Mouse (Mus musculus): ENCODE results near the gene Hic1. TPM values are rescaled to one million over a fixed set of nuclear protein-coding genes. Genes with fewer than 3 reads are reported as not detected.

Gene Hic1
- polyA plus RNA-seq (2014; fragmentation: Nextera tagmentation; extraction: Ambion mirVana) = 3.2 and 3.6 TPM in 2 replicates

DNA sequence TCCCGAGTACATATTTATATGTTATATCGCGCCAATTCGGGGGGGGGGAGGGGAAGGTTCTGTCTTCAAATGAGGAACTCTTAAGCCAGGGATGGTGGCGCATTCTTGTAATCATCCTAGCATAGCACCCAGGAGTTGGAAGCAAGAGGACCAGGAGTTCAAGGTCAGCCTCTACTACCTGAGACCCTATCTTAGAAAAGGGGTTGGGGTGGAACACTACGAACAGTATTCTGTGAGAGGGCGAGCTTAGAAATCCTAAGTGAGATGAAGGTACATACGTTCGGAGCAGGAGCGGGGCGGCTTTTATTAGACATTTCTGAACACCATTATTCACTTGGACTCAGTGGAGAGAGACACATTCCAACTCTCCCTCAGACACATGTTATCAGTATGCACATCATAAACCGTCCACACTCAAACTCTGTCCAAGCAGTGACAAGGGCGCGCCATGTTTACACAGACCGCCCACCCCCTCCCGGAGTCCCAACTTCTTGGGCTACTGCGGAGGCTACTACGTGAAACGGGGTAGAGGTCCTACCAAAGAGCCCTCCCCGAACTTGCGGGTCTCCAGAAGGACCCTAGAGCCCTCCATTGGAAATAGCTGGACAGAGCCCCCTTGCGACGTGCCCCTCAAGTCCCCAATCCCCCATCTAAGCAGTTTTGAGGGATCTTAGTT, at the start of gene Hic1:
Hic1 (minus strand) TSS at position 115 of the 676 bp plus-strand sequence.
- Histone ChIP-seq H3K27me3 (ENCODE audit: control insufficient read depth, insufficient read depth, low read length) (peaks cover 84% of the 10 kb centered on the region), H3K27ac (replicated peaks; ENCODE audit: low read depth, low read length) (0 out of 2 replicates have a peak within 1 kb of the TSS, but pooled peaks have one; percentile 20), H3K9ac (replicated peaks; ENCODE audit: low read length) (peak within 1 kb of the TSS; percentile 69), H3K36me3 (replicated peaks; ENCODE audit: control insufficient read depth, insufficient read depth, low read depth, low read length) (no peaks in the 10 kb centered on the region), H3K4me3 (ENCODE audit: low read depth, low read length) (peak within 1 kb of the TSS; percentile 44), H3K9me3 (replicated peaks; ENCODE audit: control insufficient read depth, low read length) (no peaks in the 10 kb centered on the region), H3K4me2 (ENCODE audit: low read depth, low read length) (peak within 1 kb of the TSS; percentile 94), H3K4me1 (ENCODE audit: control insufficient read depth, insufficient read depth, low read length) (peaks cover 15% of the 10 kb centered on the region)
- ATAC-seq (replicated peaks; ENCODE audit: insufficient number of reproducible peaks, low FRiP score, low TSS enrichment, low read depth) (no peak), DNase-seq (ENCODE audit: low spot score) (no peak)
- WGBS = 6% methylated on average over 23 of the region's 23 CpGs

DNA sequence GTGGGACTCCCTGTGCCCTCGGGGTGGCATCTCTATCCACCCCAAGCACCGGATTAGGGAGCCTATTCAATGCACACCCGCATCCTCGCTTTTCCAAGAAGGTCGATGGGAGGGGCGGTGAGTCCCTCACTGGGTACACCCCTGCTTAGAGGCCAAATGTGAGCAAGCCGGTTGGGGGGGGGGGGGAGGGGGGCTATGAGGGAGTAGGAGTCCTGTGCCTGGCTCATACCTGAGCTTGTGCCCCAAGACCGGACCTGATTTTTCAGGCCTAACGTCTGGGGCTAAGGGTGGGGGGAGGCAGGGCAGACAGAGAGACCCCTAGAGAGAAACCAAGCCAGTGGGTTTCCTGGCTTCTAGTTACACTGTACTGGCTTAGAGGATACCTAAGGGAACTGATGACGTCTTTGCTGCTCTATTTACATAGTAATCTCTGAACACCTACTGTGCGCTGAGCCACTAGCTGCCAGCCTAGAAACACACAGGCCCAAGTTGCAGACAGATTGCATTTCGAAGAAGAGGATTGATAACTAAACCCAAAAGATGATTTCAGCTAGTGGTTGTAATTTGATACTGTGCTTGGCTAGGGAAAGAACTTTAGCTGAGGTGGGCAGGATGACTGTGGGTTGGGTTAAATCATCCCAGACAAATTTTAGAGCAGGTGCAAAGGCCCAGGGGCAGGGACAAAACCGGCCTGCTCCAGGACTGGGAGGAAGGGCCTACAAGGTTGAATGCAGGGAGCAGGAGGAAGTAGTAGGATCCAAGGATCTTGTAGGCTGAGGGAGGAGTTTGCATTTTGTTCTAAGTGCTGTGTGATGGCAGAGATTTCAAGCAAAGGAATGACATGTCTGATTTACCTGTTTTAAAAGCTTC, 45.0 kb upstream of the Hic1 start:
- no peak overlapping the region for H3K27ac ChIP-seq (replicated peaks; ENCODE audit: low read depth, low read length)
- DNase-seq (ENCODE audit: low spot score) (peak; percentile 18), ATAC-seq (replicated peaks; ENCODE audit: insufficient number of reproducible peaks, low FRiP score, low TSS enrichment, low read depth) (peak; percentile 56; the same call in 1 of the 2 replicates)
- no peaks in the 10 kb centered on the region for H3K27me3 ChIP-seq (ENCODE audit: control insufficient read depth, insufficient read depth, low read length)
- WGBS = 14% methylated on average over 12 of the region's 13 CpGs
- H3K36me3 ChIP-seq (replicated peaks; ENCODE audit: control insufficient read depth, insufficient read depth, low read depth, low read length) = no peaks in the 10 kb centered on the region
- peak overlapping the region; percentile 47 for H3K9ac ChIP-seq (replicated peaks; ENCODE audit: low read length)
- H3K9me3 ChIP-seq (replicated peaks; ENCODE audit: control insufficient read depth, low read length) = no peaks in the 10 kb centered on the region
- peak overlapping the region; percentile 63 for H3K4me2 ChIP-seq (ENCODE audit: low read depth, low read length)
- peak overlapping the region; percentile 25 for H3K4me3 ChIP-seq (ENCODE audit: low read depth, low read length)
- peaks cover 4% of the 10 kb centered on the region for H3K4me1 ChIP-seq (ENCODE audit: control insufficient read depth, insufficient read depth, low read length)

GRCm38 (mm10) chr11:75213372-75214080, 44.2 kb upstream of the Hic1 start:
- H3K9ac ChIP-seq (replicated peaks; ENCODE audit: low read length) = peak overlapping the region; percentile 47
- DNase-seq (ENCODE audit: low spot score) (peak; percentile 65), ATAC-seq (replicated peaks; ENCODE audit: insufficient number of reproducible peaks, low FRiP score, low TSS enrichment, low read depth) (peak; percentile 32; the same call in 1 of the 2 replicates)
- H3K4me3 ChIP-seq (ENCODE audit: low read depth, low read length) = peak overlapping the region; percentile 25
- no peak overlapping the region for H3K27ac ChIP-seq (replicated peaks; ENCODE audit: low read depth, low read length)
- 3% methylated on average over 34 of the region's 35 CpGs for WGBS
- H3K4me1 ChIP-seq (ENCODE audit: control insufficient read depth, insufficient read depth, low read length) = peaks cover 4% of the 10 kb centered on the region
- H3K9me3 ChIP-seq (replicated peaks; ENCODE audit: control insufficient read depth, low read length) = no peaks in the 10 kb centered on the region
- no peaks in the 10 kb centered on the region for H3K27me3 ChIP-seq (ENCODE audit: control insufficient read depth, insufficient read depth, low read length)
- no peaks in the 10 kb centered on the region for H3K36me3 ChIP-seq (replicated peaks; ENCODE audit: control insufficient read depth, insufficient read depth, low read depth, low read length)
- H3K4me2 ChIP-seq (ENCODE audit: low read depth, low read length) = peak overlapping the region; percentile 63

DNA sequence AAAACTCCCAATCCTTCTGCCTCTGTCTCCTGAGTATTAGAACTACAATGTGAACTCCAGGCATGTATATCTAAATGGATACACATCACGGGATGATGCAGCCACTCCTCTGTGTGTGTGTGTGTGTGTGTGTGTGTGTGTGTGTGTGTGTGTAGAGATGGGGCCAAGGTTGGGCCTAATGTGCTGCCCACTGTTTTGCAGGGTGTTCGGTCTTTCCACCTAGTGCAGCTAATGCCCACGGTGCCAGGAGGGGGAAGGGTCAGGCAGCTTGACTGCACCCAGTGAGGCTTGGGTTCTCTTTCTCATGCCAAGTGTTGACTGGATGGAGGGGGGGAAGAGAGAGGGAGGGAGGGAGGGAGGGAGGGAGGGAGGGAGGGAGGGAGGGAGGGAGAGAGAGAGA, 43.6 kb upstream of the Hic1 start:
- Histone ChIP-seq H3K4me2 (ENCODE audit: low read depth, low read length) (no peak overlapping the region), H3K9me3 (replicated peaks; ENCODE audit: control insufficient read depth, low read length) (no peaks in the 10 kb centered on the region), H3K27me3 (ENCODE audit: control insufficient read depth, insufficient read depth, low read length) (no peaks in the 10 kb centered on the region), H3K4me3 (ENCODE audit: low read depth, low read length) (no peak overlapping the region), H3K9ac (replicated peaks; ENCODE audit: low read length) (no peak overlapping the region), H3K27ac (replicated peaks; ENCODE audit: low read depth, low read length) (no peak overlapping the region), H3K4me1 (ENCODE audit: control insufficient read depth, insufficient read depth, low read length) (peaks cover 4% of the 10 kb centered on the region), H3K36me3 (replicated peaks; ENCODE audit: control insufficient read depth, insufficient read depth, low read depth, low read length) (no peaks in the 10 kb centered on the region)
- ATAC-seq (replicated peaks; ENCODE audit: insufficient number of reproducible peaks, low FRiP score, low TSS enrichment, low read depth) = no peak
- no peak for DNase-seq (ENCODE audit: low spot score)
- WGBS = 51% methylated on average over 3 of the region's 3 CpGs

DNA sequence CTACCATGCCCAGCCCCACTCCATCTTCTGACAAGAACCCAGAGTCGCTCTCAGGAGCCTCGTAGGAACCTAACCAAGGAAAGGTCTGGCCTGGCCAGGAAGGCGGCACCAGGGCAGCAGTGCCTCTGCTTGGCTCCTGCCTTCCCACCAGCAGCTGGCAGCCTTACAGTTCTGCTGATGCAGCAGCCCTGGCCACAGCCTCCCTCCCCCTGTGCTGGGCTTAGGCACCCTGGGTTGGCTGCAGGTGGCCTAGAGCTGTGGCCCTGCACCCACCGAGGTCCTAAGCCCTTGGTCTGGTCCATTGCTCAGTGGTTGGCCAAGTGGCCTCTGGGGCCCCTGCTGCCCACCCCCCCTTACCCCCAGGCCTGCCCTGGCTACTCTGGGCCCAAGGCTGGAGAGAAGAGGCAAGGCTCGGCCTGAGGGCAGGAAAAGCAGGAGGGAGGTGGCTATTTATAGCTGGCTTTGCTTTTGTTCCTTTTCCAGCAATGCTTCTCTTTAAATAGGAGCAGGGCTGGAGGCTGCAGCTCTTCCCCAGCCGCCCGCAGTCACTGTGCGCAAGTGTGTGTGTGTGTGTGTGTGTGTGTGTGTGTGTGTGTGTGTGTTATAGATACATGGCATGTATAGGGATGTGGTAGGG, 42.8 kb upstream of the Hic1 start:
- H3K9ac ChIP-seq (replicated peaks; ENCODE audit: low read length) = no peak overlapping the region
- ATAC-seq (replicated peaks; ENCODE audit: insufficient number of reproducible peaks, low FRiP score, low TSS enrichment, low read depth) (no peak), DNase-seq (ENCODE audit: low spot score) (no peak)
- no peak overlapping the region for H3K27ac ChIP-seq (replicated peaks; ENCODE audit: low read depth, low read length)
- H3K4me2 ChIP-seq (ENCODE audit: low read depth, low read length) = no peak overlapping the region
- no peaks in the 10 kb centered on the region for H3K36me3 ChIP-seq (replicated peaks; ENCODE audit: control insufficient read depth, insufficient read depth, low read depth, low read length)
- no peak overlapping the region for H3K4me3 ChIP-seq (ENCODE audit: low read depth, low read length)
- WGBS = 43% methylated on average over 8 of the region's 8 CpGs
- H3K9me3 ChIP-seq (replicated peaks; ENCODE audit: control insufficient read depth, low read length) = no peaks in the 10 kb centered on the region
- H3K27me3 ChIP-seq (ENCODE audit: control insufficient read depth, insufficient read depth, low read length) = no peaks in the 10 kb centered on the region
- peaks cover 4% of the 10 kb centered on the region for H3K4me1 ChIP-seq (ENCODE audit: control insufficient read depth, insufficient read depth, low read length)

GRCm38 (mm10) chr11:75210755-75211154, 41.4 kb upstream of the Hic1 start:
- no peaks in the 10 kb centered on the region for H3K36me3 ChIP-seq (replicated peaks; ENCODE audit: control insufficient read depth, insufficient read depth, low read depth, low read length)
- H3K4me2 ChIP-seq (ENCODE audit: low read depth, low read length) = no peak overlapping the region
- peaks cover 4% of the 10 kb centered on the region for H3K4me1 ChIP-seq (ENCODE audit: control insufficient read depth, insufficient read depth, low read length)
- H3K27ac ChIP-seq (replicated peaks; ENCODE audit: low read depth, low read length) = no peak overlapping the region
- no peak overlapping the region for H3K9ac ChIP-seq (replicated peaks; ENCODE audit: low read length)
- 38% methylated on average over 6 of the region's 6 CpGs for WGBS
- no peak overlapping the region for H3K4me3 ChIP-seq (ENCODE audit: low read depth, low read length)
- ATAC-seq (replicated peaks; ENCODE audit: insufficient number of reproducible peaks, low FRiP score, low TSS enrichment, low read depth) (no peak), DNase-seq (ENCODE audit: low spot score) (no peak)
- no peaks in the 10 kb centered on the region for H3K9me3 ChIP-seq (replicated peaks; ENCODE audit: control insufficient read depth, low read length)
- H3K27me3 ChIP-seq (ENCODE audit: control insufficient read depth, insufficient read depth, low read length) = no peaks in the 10 kb centered on the region

DNA sequence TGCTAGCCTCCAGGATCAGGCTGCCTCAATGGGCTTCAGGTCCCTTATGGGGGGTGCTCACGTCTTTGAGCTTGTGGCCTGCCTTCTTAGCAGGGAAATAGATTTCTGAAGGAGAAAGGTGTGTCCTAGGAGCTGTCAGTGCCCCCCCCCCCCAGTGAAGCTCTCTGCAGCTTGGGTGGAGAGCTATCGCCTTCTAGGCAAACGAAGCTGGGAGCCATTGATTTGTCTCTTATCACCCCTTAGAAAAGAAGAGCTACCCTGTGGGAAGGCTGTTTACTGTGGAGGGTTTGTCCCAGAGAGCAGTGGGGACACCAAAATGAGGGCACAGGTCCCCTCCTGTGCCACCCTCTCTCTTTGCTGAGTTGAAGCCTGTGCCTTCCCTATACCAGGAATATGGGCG, 40.8 kb upstream of the Hic1 start:
- Histone ChIP-seq H3K4me3 (ENCODE audit: low read depth, low read length) (no peak overlapping the region), H3K36me3 (replicated peaks; ENCODE audit: control insufficient read depth, insufficient read depth, low read depth, low read length) (no peaks in the 10 kb centered on the region), H3K4me2 (ENCODE audit: low read depth, low read length) (no peak overlapping the region), H3K4me1 (ENCODE audit: control insufficient read depth, insufficient read depth, low read length) (peaks cover 4% of the 10 kb centered on the region), H3K9ac (replicated peaks; ENCODE audit: low read length) (no peak overlapping the region), H3K27ac (replicated peaks; ENCODE audit: low read depth, low read length) (no peak overlapping the region), H3K9me3 (replicated peaks; ENCODE audit: control insufficient read depth, low read length) (no peaks in the 10 kb centered on the region), H3K27me3 (ENCODE audit: control insufficient read depth, insufficient read depth, low read length) (no peaks in the 10 kb centered on the region)
- DNase-seq (ENCODE audit: low spot score) = no peak
- ATAC-seq (replicated peaks; ENCODE audit: insufficient number of reproducible peaks, low FRiP score, low TSS enrichment, low read depth) = no peak
- 65% methylated on average over 4 of the region's 4 CpGs for WGBS

Measured in embryonic facial prominence, embryonic 11.5 days (tissue).